Mouse (Mus musculus) adrenal gland, postnatal 14 days (tissue): ENCODE measurements around the gene Twf1. TPM values are rescaled to one million over a fixed set of nuclear protein-coding genes. Genes with fewer than 3 reads are reported as not detected.

Source experiments
- DNase-seq: peaks from one replicate; pipeline ENCODE4 v3.0.0; 2021; ENCODE audit warnings: mixed read lengths
- total RNA-seq: library from RNA; stranded (reverse); gene quantifications from 2 replicates; pipeline ENCODE4 v1.2.3, GENCODE M21; 2021

Gene Twf1
- total RNA-seq, 1 experiment from 2014 or later = 69.1 TPM

DNA sequence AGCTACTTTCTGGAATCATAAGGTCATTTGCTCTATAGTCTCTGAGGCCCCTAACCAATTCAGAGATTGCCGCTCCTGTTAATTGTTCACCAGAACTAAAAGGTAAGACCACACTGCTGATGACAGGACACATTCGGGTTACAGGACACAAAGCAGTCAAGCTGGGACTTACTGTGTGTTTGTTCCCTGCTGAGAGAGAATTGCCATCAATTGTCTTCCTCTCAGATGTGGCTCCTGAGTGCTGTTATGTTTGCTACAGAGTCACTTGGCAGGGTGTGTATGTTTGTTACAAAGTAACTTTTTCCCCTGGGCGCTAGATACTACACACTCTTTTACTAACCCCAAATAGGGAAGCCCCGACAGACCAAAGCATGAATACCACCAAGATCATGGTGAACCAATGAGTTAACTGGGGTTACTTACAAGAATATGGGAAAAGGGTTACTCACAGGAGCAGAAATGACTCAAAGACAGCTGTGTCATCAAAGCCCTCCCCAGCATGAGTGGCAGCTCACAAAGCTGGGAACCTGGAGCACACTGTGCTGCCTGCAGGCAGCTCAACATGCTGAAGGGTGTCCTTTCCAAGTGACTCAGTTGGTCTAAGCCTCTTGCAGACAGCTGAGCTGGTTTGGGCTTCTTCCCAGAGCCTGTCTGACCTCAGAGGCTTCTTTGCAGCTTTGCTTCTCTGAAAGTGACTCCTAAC is 15.0 kb downstream of the Twf1 start:
- no peak for DNase-seq

DNA sequence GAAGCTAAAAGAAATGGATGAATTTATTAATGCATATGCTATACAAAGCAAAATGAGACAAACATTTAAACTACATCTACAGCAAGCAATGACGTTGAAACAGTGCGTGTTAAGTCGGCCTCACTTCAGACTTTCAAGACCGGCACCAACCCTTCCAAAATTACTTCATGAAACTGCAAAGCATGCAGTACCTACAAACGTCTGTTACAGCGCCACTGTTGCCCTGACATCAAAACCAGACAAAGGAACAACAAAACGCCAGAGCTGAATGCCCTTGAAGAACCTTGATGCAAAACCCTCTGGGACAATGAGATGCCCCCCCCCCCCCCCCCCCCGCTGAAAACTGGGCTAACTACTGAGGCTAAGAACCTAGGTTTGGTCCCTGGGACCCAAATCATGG is 16.9 kb downstream of the Twf1 start:
- no peak for DNase-seq

DNA sequence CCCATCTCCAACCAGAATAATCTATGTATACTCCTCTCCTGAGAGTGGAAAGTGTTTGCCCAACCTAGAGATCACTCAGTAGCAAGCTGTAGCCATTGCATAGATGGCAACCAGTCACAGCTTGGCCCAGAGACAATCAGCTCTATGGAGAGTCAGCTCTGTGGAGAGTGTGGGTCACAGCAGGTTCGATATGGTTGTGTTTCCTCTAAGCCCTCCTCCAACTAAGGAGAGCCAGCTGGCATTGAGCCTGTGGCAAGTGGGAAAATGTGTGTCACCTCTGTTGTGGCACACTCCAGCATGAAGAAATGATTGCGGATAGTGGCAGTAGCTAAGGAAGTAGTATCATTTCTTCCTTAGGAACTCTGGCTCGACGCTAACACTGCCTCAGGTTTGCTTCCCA is 18.2 kb downstream of the Twf1 start:
- DNase-seq = no peak

DNA sequence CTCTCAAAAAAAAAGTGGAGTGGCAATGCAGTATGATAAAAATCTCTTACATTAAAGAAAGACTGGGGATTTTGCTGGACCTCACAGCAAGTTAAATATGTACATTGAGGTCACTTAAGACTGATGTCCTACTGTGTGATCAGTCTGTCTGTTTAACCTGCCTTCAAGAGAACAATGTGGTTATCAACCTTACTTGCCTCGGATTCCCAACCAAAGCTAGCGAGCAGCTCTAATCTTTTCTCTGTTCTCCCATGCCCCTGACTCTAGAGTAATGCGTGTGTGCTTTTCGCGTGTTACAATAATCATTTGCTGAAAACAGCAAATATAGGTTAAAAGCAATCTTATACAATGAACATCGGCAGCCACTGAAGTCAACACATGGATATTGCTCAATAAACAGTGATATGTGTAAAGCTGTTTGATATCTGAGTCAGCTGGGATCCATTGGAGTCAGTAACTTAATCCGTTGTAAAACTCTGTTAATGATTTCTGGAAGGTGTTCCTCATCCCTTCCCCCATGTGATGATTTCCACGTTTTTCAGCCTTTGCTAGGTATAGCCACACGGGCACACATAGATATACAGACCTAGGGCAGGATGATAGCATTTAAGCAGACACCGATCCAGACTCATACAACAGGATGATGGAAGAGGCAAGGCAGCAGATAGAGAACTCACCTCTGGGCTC is 21.1 kb downstream of the Twf1 start:
- DNase-seq = no peak

DNA sequence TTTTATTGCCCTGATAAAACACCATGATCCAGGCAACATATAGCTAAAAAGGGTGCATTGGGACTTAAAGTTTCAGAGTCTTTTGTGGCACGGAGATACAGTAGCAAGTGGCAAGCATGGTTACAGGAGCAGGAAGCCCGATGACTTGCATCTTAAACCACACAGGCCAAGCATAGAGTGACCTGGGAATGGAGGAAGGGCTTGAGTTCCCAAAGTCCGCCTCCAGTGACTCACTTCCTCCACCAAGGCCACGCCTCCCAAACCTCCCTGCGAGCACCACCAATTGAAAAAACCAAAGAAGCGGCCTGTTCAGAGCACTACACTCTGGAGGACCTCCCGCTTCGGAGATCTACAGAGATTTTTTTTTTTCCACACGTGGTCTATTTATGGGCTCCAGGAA is 23.8 kb downstream of the Twf1 start:
- no peak for DNase-seq

DNA sequence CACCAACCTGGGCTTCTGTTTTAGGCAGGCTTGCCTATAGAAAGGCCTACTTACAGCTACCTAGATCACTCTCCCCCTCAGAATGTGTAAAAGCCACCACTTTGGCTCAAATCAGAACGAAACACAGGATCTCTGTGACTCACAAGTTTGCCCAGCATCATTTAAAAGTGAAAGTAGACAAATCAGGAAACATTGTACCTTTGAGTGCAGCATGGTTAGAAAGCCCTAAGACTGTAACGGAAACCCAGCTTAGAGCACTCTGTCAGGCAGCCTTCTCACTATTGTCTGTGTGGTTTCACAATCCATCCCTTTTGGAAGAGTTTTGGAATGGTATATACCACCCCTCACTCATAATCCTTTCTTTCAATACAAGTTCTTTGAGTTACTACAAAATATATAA is 24.8 kb downstream of the Twf1 start:
- no peak for DNase-seq

DNA sequence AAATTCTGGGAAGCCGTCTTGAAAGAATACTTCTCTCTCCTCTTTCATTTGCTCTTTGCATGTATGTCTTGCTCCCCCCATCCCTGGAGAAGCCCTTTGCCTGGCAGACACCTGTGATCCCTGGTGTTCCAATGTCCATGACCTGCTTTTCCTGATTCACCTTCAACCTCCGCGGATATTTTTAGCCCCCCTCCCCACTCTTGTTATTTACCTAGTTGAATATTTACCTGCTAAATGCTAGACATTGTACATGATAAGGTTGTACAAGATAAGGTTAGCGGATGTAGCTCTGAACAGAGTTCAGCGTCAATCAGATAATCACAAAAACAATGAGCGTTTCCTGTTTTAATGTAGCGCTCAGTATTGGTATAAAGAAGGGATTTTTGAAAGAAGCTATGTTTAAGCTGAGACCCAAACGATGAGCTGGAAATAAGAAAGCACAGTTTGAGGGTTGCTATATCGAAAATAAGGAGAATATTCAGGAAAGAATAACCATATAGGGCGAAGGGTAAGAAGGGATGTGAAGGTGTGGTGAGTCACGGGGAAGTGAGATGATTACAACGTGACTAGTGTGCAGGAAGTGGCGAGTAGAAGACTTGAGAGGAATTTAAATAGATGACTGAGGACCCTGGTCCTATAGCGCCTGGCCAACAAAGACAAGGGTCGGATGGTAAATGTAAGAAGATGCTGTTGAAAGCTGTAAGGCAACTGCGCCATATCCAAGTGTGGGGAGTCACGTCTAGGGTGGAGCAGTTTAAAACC is 30.6 kb downstream of the Twf1 start:
- DNase-seq = no peak

DNA sequence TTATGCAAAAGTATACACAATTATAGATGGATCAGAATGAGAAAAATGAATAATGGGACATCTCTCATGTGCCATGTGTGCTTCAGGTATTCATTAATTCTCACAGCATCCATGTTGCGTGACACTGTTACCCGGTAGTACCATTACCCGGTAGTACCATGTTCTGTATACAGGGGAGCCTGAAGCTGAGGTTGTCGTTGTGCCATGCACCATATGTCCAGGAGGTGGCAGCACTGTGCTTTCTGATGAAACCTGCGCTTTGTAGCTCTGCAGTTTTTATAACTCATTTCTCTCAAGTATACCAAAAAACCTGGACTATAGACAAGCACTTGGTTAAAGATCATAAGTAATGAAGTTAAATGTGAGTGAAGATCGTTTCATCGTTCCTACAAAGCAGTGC is 32.2 kb downstream of the Twf1 start:
- DNase-seq = peak; percentile 89

DNA sequence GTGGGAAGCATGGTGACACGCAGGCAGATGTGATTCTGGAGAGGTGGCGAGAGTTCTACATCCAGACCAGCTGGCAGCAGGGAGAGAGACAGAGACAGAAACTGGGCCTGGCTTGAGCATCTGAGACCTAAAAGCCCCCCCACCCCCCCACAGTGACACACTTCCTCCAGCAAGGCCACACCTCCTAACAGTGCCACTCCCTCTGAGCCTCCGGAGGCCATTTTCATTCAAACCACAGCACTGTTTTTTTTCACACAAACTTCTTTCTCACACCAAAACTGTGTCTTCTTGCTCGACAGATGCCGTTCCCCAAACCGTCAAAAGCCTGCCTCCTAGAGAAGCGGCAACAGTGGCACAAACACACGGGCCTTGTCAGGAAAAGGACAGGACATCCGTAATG is 36.2 kb downstream of the Twf1 start:
- DNase-seq = no peak

DNA sequence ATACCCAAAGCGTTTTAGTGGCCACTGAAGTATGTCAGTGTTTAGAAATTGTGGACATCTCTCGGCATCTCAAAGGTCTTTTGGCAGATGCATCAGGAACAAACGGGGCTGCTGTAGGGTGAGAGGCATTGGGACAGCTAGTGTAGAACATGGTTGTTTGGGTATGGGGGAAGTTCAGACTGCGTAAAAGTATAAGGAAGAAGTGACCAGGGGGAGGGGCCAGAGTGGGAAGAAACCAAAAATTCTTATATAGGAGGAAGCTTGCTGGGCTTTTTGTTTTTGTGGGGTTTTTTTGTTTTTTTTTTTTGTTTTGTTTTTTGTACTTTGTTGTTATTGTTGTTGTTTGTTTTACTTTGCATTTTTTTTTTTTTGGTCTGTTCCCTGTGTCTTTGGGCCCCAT is 44.8 kb downstream of the Twf1 start:
- no peak for DNase-seq

DNA sequence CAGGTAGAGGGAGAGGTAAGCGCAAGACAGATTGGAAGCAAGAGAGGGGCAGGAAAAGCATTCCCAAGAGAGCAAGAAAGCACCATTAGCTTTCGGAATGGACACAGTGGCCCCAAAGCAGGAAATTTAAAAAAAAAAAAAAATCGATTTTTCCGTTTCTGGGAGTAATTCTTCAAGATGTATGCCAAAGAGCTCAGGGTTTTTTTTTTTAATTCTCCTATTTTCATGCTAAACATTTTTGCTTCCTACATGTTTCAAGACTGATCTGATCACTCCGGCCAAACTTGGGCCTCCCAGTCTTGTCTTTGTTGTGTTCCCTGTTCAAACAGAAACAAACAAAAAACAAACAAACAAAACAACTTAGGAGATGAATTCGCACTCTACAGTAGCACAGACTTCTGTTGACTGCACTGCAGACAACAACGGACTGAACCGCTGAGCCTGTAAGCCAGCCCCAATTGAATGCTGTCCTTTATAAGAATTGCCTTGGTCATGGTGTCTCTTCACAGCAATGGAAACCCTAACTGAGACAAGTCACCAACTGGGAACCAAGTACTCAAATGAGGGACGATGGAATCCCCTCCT is 45.5 kb downstream of the Twf1 start:
- no peak for DNase-seq

DNA sequence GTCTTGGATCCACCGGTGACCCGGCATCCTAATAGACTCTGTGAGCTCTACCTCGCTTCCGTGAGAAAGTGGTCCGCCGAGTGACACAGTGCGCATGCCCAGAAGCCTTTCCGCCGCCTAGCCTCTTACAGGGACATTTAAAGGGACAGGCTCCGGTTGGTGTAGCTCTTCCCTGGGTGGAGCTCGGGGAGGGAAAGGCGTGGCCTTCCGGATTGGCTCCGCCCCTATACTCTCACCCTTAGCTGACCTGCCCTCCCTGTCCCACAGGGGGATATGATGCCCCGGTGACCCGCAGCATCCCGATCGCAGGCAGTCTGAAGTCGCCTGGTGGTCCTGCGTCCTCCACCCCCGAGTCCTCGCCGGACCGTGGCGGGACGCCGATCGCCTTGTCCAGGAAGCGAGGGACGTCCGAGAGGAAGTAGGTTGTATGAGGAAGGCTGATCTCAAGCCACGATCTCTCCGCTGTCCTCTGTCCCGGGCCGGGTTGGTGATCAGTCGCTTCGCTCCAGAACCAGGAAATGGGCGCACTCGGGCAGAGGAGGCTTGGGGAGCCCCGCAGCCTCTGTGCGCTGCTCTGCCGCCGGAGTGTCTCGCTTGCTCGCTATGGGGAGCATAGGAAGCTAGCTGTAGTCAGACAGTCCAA is 46.2 kb downstream of the Twf1 start, which contains the start of the genes Pus7l and Irak4:
Pus7l (minus strand) TSS at position 139 of the 643 bp plus-strand sequence.
Irak4 (plus strand) TSS at position 235 of the 643 bp plus-strand sequence.
- DNase-seq = peak; percentile 95

DNA sequence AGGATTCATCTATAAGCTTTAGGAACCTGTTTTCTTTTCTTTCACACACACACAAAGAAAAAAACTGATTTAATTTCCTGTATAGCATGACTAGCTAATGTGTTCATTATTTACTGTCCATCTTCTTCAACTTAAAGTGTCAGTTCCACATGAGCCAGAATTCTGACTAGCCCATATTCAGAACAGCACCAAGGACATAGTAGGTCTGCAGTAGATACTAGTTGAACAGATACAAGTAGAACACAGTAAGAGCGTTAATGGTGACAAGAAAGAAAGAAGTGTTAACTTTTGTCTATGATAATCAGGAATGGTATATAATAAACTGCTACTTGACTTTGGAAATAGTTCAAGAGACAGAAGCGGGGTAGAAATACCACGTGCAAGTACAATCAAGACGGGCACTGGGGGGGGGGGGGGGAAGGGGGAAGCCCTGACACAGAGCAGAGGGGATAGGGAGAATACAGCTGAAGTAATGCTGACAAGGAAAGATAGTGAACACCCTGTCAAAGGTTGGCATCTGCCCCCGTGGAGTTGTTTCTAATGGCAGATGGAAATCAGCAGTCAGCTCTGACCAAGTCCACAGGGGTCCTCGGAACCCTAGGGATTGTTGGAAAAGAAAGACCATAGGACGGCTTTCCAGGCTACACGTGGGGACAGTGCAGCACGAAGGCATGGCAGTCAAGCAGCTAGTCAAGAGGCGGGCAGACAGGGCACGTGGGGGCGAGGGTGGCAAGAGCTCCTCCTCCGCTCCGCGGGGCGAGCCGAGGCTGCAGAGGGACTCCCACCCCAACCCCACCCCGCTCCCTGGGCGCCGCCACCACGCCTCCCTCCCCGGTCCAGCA is 46.9 kb downstream of the Twf1 start:
- DNase-seq = no peak

DNA sequence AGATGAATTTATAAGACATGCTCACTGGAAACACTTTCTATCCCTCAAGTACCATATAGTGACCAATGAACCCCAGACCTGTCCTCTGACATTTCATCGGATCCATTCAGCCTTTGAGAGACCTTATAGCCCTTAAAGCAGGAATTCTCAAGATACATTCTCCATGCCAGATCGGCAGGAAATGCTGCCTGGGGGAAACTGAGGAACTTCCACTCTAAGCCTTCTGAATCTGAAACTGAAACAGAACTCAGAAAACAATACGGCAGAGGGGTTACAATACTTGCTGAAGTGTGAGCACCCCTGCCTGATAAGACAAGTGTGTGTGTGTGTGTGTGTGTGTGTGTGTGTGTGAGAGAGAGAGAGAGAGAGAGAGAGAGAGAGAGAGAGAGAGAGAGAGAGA is 50.4 kb downstream of the Twf1 start:
- DNase-seq = no peak

DNA sequence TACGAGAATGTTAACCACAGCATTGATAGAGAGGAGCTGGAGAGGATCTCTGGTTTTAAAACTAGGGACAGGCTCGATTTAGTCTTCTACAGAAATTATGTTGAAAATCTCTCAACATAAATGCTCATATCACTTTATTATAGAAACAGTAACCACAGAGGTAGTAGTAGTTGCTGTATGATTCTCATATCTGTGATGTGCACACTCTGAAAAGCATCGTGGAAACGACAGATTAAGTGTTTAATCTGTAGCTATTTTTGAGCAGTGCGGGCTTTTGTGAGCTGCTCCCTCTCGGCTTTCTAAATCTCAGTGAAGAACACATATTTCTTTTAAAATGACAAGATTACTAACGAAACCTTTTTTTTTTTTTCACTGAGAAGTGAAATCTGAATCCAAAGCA is 54.2 kb downstream of the Twf1 start:
- no peak for DNase-seq

DNA sequence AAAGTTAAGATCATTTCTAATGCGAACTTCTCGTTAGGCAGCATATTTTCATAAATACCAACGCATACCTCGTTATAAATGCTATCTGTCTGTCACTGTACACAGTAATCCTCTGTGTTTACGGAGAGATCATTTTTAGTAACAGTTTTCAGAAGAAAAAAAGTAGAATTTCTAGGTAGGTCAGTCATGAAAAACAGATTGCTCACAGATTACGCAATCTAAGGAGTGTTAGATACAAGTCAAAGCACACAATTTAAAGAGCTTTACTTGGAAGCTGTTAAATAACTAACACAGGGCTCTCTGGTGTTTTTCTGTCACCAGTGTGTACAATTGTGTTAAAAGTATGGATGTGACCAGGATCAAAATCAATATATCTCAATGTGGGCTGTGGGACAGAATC is 56.7 kb downstream of the Twf1 start:
- no peak for DNase-seq

DNA sequence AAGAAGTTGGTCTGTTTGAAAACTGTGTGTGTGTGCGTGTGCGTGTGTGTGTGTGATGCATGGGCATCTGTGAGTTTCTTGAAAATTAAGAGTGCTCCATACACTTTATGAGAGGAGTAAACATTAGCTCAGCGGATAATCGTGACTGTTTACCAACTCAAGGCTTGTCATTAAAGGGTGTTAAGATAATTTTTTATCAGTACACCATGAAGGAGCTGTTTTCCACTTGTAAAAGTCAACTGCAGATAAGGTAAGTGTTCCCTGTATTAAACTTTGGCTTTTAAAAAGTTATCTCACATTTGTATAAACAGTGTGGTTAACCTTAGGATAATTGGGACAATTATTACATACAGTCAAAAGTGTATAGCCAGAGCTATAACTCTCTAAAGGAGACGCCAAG is 57.4 kb downstream of the Twf1 start:
- no peak for DNase-seq

DNA sequence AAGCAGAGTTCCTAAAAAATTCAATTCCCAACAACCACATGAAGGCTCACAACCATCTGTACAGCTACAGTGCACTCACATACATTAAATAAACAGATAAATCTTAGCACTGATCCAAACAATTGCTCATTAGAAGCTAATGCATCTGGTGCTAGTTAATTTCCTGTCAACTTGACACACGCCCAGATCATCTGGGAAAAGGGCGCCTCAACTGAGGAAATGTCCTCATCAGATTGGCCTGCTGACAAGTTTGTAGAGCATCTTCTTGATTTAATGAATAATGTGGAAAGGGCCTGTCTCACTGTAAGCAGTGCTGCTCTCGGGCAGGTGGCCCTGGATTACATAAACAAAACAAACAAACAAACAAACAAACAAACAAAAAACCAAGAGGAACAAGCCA is 59.2 kb downstream of the Twf1 start:
- DNase-seq = no peak
